Mouse (Mus musculus) testis, adult 2 months (tissue): ENCODE measurements around the gene Tpst1. TPM values are rescaled to one million over a fixed set of nuclear protein-coding genes. Genes with fewer than 3 reads are reported as not detected.
"Not testable (repeated sequence)": the region's sequence is repeated elsewhere in the genome, so short reads cannot be mapped to it uniquely, and the experiment has no call there.

Source experiments
- H3K27ac ChIP-seq: fragments of 200-500 bp; 2 replicates; pipeline ENCODE4 v1.5.1; 2012; ENCODE audit warnings: low read depth, low read length; ENCODE audit not compliant: control insufficient read depth, insufficient read depth
- H3K27me3 ChIP-seq: fragments of 200-500 bp; 2 replicates; pipeline ENCODE4 v1.6.1; 2012; ENCODE audit warnings: mild to moderate bottlenecking, low read length, moderate library complexity; ENCODE audit not compliant: control insufficient read depth, insufficient read depth
- H3K36me3 ChIP-seq: fragments of 200-500 bp; 2 replicates; pipeline ENCODE4 v1.6.1; 2012; ENCODE audit warnings: mild to moderate bottlenecking, low read length; ENCODE audit not compliant: control insufficient read depth, insufficient read depth
- H3K4me1 ChIP-seq: fragments of 200-500 bp; 2 replicates; pipeline ENCODE4 v1.6.1; 2012; ENCODE audit warnings: low read length; ENCODE audit not compliant: control insufficient read depth, insufficient read depth
- H3K4me3 ChIP-seq: fragments of 200-500 bp; 2 replicates; pipeline ENCODE4 v1.5.1; 2012; ENCODE audit warnings: low read depth, mild to moderate bottlenecking, low read length, moderate library complexity, mixed read lengths; ENCODE audit not compliant: control insufficient read depth
- CTCF ChIP-seq: fragments of 200-500 bp; IDR thresholded peaks from 2 replicates; pipeline ENCODE4 v1.5.1; 2012; ENCODE audit warnings: low read depth, mild to moderate bottlenecking, inconsistent platforms, low read length, moderate library complexity; ENCODE audit not compliant: control insufficient read depth, insufficient read depth, insufficient replicate concordance
- POLR2A ChIP-seq: fragments of 200-500 bp; IDR thresholded peaks from 2 replicates; pipeline ENCODE4 v1.6.1; 2012; ENCODE audit warnings: low read depth, mild to moderate bottlenecking, inconsistent platforms, low read length, moderate library complexity; ENCODE audit not compliant: control insufficient read depth
- polyA plus RNA-seq: library from polyadenylated mRNA; depleted of rRNA; stranded (reverse); fragments of >200 nt; gene quantifications from 2 replicates; pipeline ENCODE4 v1.2.3, GENCODE M21; 2012

The Tpst1 gene
- polyA plus RNA-seq, 1 experiment = 59.6 TPM

DNA sequence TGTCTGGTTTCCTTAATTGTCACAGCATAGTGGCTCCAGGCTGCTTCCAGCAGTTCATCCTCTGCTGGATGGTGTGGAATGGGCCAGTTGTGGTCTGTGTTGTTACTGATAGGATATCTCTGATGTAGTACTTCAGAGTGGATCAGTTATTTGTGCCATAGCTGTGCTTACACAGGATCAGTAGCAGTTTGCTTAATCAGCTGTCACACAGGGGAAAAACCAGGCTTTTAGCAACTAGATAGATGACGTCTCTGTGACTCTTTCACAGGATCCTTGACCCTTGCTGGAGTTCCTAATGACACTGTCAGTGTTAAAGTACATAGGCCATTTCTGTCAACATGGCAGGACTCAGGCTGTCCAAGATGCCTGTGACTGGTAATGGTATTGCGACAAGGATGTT, 39.3 kb upstream of the Tpst1 start:
- Histone ChIP-seq H3K27ac (no peak overlapping the region), H3K4me1 (peaks cover 3% of the 10 kb centered on the region; the same call in 1 of the 2 replicates), H3K36me3 (peaks cover 2% of the 10 kb centered on the region), H3K4me3 (no peak overlapping the region), H3K27me3 (no peaks in the 10 kb centered on the region)
- TF ChIP-seq CTCF (no peak), POLR2A (no peak)

DNA sequence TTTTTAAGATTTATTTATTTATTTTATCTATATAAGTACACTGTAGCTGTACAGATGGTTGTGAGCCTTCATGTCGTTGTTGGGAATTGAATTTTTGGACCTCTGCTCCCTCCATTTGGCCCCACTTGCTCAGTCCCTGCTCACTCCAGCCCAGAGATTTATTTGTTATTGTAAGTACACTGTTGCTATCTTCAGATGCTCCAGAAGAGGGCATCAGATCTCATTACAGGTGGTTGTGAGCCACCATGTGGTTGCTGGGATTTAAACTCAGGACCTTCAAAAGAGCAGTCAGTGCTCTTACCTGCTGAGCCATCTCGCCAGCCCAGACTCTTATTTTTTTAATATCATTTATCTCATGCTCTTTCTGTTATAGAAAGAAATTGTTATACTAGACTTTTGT, 36.8 kb upstream of the Tpst1 start:
- not testable (repeated sequence) for H3K4me1 ChIP-seq, H3K27ac ChIP-seq, H3K36me3 ChIP-seq, H3K27me3 ChIP-seq, H3K4me3 ChIP-seq

GRCm38 (mm10) chr5:130037752-130038455, 35.2 kb upstream of the Tpst1 start:
- Histone ChIP-seq H3K4me1 (no peaks in the 10 kb centered on the region), H3K27ac (no peak overlapping the region), H3K27me3 (no peaks in the 10 kb centered on the region), H3K36me3 (peaks cover 15% of the 10 kb centered on the region), H3K4me3 (no peak overlapping the region)
- TF ChIP-seq POLR2A (no peak), CTCF (peak; percentile 69; the same call in 1 of the 2 replicates)

- Histone ChIP-seq H3K36me3 (peaks cover 15% of the 10 kb centered on the region), H3K4me3 (no peak overlapping the region)
Measured at GRCm38 (mm10) chr5:130040797-130041196, 32.3 kb upstream of the Tpst1 start.

DNA sequence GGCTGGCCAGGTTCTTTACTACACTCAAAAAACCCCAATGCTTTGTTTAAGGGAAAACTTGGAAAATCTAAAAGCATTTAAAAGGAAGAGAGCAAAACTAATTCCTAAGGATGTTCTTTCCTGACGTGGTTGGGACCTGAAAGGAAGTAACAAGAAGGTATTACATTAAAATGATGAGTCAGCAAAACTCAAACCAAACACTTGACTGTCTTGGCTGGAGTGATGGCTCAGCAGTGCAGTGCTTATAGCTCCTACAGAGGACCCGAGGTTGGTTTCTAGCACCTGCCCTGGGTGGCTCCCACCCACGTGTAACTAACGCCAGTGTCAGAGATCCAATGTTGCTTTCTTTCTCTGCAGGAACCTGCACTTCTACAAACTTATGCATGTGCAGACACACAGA, 31.9 kb upstream of the Tpst1 start:
- no peaks in the 10 kb centered on the region for H3K27me3 ChIP-seq
- peaks cover 15% of the 10 kb centered on the region for H3K36me3 ChIP-seq
- H3K27ac ChIP-seq = no peak overlapping the region
- TF ChIP-seq POLR2A (no peak), CTCF (no peak)
- no peak overlapping the region for H3K4me3 ChIP-seq
- no peaks in the 10 kb centered on the region for H3K4me1 ChIP-seq

More at GRCm38 (mm10) chr5:130040797-130041196, 32.3 kb upstream of the Tpst1 start:
- Histone ChIP-seq H3K27me3 (no peaks in the 10 kb centered on the region), H3K27ac (no peak overlapping the region), H3K4me1 (no peaks in the 10 kb centered on the region)
- no peak for TF ChIP-seq POLR2A
- TF ChIP-seq CTCF = no peak

GRCm38 (mm10) chr5:130043741-130044140, 29.4 kb upstream of the Tpst1 start:
- peaks cover 18% of the 10 kb centered on the region for H3K36me3 ChIP-seq

GRCm38 (mm10) chr5:130044201-130044695, 28.9 kb upstream of the Tpst1 start:
- no peak overlapping the region for H3K27ac ChIP-seq
- no peak overlapping the region for H3K4me3 ChIP-seq
- peaks cover 18% of the 10 kb centered on the region for H3K36me3 ChIP-seq
- no peak for TF ChIP-seq POLR2A
- peak; percentile 45; the same call in 1 of the 2 replicates for TF ChIP-seq CTCF
- no peaks in the 10 kb centered on the region for H3K4me1 ChIP-seq
- H3K27me3 ChIP-seq = no peaks in the 10 kb centered on the region

More at GRCm38 (mm10) chr5:130043741-130044140, 29.4 kb upstream of the Tpst1 start:
- H3K27ac ChIP-seq = 0 out of 2 replicates have a peak overlapping the region, but pooled peaks have one; percentile 17
- no peaks in the 10 kb centered on the region for H3K4me1 ChIP-seq
- TF ChIP-seq CTCF = no peak
- no peak for TF ChIP-seq POLR2A
- no peaks in the 10 kb centered on the region for H3K27me3 ChIP-seq
- no peak overlapping the region for H3K4me3 ChIP-seq

- Histone ChIP-seq H3K27ac (no peak overlapping the region), H3K27me3 (no peaks in the 10 kb centered on the region), H3K4me1 (no peaks in the 10 kb centered on the region), H3K4me3 (no peak overlapping the region), H3K36me3 (peaks cover 12% of the 10 kb centered on the region)
- TF ChIP-seq CTCF = no peak
- TF ChIP-seq POLR2A = no peak
Measured at GRCm38 (mm10) chr5:130046100-130046499, 27.0 kb upstream of the Tpst1 start.
